Mouse (Mus musculus) thymus, adult 2 months (tissue): Measurements from ENCODE around the gene Pidd1.
"Not testable (repeated sequence)": the region's sequence is repeated elsewhere in the genome, so short reads cannot be mapped to it uniquely, and the experiment has no call there.

Experiments used
- CTCF ChIP-seq: fragments of 200-500 bp; IDR thresholded peaks from 2 replicates; pipeline ENCODE4 v1.5.1; 2012; ENCODE audit warnings: mild to moderate bottlenecking, control low read depth, low read length, moderate library complexity, borderline replicate concordance; ENCODE audit not compliant: control insufficient read depth, poor library complexity, insufficient read depth; ENCODE audit errors: extremely low read depth
- POLR2A ChIP-seq: fragments of 200-500 bp; IDR thresholded peaks from 2 replicates; pipeline ENCODE4 v1.6.1; 2012; ENCODE audit warnings: mild to moderate bottlenecking, low read length, control low read depth, moderate library complexity; ENCODE audit not compliant: control insufficient read depth, poor library complexity, insufficient read depth; ENCODE audit errors: extremely low read depth

DNA sequence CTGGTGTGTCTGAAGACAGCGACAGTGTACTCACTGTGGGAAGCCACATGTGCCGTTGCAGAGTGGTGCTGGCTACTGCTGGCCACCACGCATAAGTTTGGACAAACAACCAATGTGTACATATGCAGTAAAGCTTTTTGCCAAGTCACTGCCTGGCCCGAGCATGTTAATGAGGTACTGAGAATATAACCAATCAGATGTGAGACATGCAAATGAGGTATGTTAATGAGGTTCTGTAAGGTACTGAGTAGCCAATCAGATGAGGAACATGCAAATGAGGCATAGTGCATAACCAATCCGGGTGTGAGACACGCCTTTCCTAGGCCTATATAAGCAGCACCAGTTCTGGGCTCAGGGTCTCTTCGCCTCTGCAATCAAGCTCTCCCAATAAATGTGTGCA, 36.2 kb downstream of the Pidd1 start:
- not testable (repeated sequence) for TF ChIP-seq CTCF, POLR2A
